Mouse (Mus musculus) retina, adult 2 months (tissue): ENCODE measurements around the gene Pcolce.

ENCODE experiments used
- DNase-seq: peaks from one replicate; pipeline ENCODE4 v3.0.0-alpha.2; 2012; ENCODE audit warnings: low read depth, low spot score

Pcolce gene

DNA sequence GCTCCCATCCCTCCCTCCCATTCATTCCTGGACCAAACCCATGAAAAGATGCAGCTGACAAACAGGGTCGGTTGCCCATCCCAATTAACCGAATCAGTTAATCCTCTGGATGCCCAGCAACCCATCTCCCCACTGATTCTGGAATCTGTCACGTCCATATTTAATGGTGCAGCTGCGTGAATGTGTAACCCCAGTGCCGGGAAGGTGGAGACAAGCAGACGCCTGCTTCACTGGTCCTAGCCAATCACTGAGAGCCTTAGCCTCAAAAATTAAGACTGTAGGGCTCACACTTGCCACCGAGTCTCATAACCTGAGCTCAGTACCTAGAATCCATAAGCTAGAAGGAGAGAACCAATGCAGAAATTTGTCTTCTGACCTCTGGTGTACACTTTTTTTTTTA, 17.7 kb downstream of the Pcolce start:
- DNase-seq = no peak

DNA sequence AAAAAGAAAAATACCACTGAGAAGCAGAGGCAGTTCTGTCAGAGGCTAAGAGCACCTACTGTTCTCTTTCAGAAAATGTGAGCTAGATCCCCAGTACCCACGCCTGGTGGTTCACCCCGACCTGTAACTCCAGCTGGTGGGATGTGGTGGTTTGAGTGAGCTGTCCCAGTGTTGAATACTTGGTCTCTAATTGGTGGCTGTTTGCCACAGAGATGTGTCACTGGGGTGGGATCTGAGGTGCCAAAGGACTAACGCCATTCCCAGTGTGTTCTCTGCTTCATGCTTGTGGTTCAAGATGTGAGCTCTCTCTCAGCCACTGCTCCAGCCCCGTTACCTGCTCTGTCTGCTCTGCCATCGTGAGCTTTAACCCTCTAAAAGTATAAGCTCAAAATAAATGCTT, 23.1 kb downstream of the Pcolce start:
- DNase-seq = no peak

DNA sequence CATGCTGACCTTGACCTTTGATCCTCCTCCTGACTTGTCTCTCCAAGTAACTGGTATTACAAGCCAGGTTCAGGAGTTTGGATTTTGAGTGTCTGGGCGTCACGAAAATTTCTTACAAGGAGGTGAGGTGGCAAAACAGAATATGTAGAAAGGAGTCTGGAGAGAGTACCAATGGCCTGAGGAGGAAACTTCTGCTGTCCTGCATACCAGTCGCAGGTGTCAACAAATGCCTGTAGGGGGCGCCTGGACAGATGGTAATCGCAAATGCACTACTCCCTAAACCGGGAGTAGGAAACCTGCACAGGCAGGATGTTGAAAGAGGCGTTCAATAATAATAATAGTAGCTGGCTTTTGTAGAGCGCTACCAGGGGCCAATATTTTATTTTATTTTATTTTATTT, 28.6 kb downstream of the Pcolce start:
- DNase-seq = no peak

DNA sequence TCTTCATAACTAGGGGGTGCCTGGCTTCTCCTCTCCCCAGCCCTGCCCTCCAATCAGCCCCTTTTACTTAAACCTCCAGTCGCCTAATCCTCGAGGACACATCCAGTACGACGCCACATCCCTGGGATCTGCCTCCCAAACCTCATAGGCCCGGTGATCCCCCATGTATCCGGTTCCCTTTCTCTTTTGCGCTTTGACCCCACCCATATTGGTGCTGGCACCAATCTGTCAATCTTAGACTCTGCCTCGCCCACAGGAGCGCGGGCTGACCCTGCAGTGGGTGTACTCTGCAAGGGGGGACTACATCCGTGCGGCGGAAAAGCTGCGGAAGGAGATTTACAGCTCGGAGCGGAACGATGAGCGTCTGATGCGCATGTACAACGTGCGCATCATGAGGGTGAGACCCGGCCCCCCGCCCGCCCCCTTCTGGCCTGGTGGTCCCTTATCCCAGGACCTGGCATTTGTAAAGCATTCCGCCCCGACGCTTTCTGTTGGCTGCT, 29.9 kb downstream of the Pcolce start:
- no peak for DNase-seq

DNA sequence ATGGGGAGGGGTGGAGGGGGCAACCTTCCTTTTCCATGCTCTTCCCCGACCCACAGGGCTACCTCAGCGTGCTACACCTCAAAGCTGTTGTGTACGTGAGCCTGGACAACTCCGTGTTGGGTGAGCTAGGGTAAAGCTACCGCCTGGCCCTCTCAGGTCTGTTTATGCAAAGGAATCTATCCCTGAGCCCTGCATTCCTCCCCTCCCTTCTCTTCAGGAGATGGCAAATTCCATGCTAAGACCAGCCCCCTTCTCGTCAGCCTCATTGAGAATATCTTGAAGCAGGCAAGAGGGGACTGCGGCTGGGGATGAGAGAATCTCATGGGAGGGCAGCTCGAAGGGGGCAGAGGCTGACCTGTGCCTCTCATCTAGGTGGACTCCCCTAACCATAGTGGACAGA, 30.9 kb downstream of the Pcolce start:
- no peak for DNase-seq

DNA sequence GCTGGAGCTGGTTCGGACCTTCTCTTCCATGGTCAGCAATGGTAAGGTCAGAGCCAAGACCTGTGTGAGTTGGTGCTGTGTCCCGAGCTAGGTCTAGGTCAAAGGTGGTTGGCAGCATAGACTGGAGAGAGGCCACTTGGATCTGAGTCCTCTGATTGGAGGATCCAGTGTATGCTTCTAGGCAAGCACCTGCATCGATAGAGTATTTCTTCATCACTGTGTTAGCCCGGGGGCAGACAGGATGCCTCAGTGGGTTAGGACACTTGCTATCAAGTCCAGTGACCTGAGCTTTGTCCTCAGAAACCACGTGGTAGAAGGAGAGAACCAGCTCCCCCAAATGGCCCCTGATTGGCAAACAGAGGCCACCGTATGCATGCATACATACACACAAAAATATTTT, 33.3 kb downstream of the Pcolce start:
- no peak for DNase-seq

DNA sequence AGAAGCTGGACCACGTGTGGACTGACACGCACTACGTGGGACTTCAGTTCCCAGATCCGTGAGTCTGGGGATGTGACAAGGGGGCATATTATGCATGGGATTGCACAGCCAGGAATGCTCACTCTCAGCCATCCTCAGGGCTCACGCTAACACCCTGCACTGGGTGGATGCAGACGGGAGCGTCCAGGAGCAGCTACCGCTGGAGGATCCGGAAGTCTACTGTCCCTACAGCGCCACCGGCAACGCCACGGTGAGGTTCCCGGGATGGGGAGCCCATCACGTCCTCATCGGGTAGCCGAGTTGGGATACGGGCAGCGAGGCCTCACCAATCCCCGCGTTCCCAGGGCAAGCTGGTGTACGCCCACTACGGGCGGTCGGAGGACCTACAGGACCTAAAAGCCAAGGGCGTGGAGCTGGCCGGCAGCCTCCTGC, 39.1 kb downstream of the Pcolce start:
- no peak for DNase-seq

DNA sequence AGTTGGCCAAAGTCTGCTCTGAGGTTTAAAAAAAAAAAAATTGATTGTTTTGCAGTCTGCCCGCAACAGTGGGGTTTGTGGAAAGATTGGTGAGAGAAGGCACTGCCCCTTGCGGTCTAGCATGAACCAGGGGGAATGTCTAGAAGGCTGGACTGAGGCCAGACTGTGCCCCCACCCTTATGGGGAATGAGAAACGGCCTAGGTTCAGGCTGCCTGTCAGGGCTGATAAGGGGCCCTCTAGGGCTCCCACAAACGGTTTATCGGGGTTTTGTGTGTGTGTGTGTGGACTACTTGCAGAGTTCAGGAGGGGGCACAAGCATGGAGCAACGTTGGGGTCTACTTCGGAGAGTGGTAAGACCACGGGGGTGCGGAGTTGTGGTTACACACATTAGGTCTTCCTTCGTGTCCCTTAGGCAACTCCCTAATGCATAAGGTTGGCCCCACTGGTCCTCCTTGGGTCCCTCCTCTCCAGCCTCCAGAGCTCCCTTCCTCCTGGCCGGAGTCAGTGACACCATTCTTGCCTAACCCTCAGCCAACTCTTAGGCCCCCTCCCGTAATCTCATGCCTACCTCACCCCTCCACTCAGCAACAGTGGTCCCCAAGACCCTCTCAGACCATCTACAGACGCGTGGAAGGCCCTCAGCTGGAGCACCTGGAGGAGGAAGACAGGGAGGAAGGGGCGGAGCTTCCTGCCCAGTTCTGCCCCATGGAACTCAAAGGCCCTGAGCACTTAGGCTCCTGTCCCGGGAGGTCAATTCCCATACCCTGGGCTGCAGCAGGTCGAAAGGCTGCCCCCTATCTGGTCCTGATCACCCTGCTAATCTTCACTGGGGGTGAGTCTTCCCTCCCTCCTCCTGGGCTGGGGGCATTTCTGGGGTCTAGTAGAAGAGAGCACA, 42.6 kb downstream of the Pcolce start:
- no peak for DNase-seq

DNA sequence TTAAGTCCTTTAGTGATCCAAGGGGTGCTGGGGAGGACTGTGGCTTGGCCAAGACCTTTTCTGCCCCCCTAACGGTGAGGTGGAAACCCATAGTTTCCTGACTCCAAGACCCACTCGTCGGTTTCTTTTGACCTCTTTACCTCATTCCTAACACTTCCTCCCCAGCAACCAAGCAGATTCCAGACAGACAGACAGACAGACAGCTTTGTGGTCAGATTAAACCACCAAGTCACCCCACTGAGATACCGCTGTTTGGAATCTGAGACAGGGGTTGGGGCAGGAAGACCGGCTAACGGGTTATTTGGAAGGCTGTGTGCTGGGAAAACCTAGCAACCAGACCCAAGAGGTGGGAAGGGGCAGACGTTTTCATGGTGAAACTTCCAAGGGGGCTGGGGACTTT, 43.4 kb downstream of the Pcolce start:
- DNase-seq = no peak

DNA sequence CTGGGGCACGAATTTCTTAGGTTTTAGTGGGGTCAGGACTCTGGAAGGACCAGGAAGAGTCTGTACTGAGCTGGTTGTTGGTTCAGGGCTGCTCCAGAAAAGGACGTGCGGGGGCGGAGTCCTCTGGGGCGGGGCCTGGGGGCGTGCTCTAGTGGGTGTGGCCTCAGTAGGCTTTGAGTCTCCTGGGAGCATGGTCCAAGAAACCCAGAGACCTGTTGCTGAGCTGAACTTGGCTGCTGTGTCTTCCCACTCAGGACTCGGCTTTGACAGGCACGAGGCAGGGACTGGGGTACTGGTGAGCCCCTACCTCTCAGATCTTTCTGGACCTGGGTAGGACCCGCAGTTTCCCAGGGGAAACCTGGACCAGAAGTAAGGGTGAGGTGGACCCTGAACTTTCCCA, 43.9 kb downstream of the Pcolce start, which contains the start of gene Tfr2:
Tfr2 (plus strand) TSS at position 176 of the 400 bp plus-strand sequence.
- no peak for DNase-seq

DNA sequence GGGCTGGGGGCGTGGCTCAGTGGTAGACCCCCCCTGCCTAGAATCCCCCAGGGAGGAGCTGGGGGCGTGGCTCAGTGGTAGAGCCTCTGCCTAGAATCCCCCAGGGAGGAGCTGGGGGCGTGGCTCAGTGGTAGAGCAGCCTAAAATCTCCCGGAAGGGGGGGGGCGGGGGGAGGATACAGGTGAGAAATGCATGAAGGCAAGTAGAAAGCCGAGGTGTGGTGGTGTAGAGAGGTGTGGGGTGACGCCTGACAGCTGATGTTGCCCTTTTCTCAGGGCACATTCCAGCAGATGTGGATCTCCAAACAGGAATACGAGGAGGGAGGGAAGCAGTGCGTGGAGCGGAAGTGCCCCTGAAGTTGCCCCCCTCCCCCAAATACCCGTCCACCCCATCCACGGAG, 44.6 kb downstream of the Pcolce start:
- DNase-seq = no peak

DNA sequence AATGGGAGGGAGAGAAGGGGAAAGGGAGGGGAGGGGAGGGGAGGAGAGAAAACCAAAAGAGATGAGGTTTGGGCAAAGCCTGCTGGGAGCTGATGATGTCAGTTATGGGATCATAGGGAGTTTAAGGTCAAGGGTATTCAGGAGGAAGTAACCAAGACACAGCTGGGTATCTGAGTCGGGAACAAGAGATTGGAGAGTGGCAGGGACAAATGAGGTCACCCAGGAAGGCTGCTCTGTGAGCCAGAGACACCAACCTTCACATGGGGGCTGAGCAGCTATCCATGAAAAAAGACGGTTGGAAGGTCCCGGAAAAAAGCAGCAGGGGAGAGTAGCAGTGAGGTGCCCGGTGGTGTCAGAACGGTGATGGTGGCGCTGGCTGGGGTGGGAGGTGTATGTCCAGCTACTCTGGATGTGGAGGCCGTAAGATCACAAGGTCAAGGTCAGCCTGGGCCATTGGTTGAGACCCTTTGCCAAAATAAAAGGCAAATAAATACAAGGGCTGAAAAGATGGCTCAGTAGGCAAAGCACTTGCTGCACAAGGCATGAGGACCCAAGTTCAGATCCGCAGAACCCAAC, 45.3 kb downstream of the Pcolce start:
- no peak for DNase-seq

DNA sequence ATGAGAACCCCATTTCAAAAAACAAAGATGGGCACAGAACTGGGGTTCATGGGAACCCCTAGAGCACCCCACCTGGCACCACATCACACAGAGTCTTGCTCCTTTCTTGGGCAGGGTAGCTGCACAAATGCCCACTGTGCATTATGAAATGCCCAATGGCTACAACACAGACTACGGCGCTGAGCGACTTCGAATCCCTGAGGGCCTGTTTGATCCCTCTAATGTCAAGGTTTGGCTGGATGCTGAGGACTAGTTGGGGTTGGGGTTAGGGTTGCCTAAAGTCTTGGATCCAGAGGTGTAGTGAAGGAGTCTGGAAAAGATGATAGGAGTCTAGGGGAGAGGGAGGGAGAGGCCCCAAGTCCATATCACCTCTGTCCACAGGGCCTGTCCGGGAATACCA, 47.2 kb downstream of the Pcolce start:
- no peak for DNase-seq

DNA sequence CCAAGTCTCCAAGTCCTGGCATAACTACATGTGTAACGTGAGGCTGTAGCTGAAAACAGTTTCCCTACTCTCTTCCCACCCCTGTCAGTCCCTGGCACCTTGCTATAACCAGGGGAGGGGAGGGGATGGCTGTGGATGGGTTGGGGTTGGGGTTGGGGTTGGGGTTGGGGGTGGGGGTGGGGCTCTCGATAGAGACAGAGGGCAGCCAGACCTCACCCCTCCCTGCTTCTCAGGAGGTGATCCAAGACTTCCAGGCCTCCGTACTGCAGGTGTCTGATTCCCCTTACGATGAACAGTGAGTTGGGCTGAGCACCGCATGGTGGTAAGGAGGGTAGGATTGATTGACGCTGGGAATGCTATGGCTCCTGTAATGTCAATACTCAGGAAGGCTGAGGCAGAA, 47.8 kb downstream of the Pcolce start:
- no peak for DNase-seq

DNA sequence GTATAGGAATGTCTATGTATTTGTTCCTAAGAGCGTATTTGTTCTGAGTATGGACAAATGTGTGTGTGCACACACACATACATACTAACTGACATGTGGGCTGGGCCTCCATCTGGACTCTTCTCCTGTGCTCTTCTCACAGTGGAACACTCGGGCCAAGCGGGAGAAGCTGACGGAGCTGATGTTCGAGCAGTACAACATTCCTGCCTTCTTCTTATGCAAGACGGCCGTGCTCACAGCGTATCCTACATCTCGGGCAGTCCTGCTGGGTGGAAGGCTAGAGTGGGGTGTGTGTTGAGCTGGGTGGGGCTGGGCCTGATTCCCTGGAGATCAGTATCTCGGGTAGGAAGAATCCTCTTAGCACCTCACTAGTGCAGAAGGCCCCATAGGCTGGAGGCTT, 50.6 kb downstream of the Pcolce start:
- no peak for DNase-seq

DNA sequence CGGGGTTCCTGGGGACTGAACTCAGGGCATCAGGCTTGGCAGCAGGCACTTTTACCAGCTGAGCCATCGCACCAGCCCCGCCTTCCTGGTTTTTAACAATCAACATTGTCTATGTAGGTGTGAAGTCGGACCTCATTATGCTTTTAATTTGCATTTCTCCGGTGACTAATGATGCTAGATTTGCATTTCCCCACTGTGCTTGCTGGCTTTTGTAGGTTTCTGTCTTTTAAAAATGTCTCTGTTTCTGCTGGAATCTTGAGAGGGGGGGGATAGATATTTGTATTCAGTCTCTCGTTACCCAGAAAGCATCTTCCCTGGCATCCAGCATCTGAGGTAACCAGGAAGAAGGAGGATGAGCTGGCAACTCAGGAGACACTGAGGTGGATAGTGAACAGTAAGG, 52.0 kb downstream of the Pcolce start:
- no peak for DNase-seq
